Mouse (Mus musculus): ENCODE measurements around the gene Rbck1.

GRCm38 (mm10) chr2:152330858-152331423 is 1.5 kb downstream of the Rbck1 start:
- TF ChIP-seq CTCF (IDR thresholded peaks at IDR 0.05; ENCODE audit: borderline replicate concordance, control insufficient read depth, extremely low read depth, insufficient read depth, low read length, poor library complexity) (no peak), POLR2A (IDR thresholded peaks at IDR 0.05; ENCODE audit: control insufficient read depth, extremely low read depth, insufficient read depth, low read length, poor library complexity) (no peak)

Data from thymus, adult 2 months (tissue).